Mouse (Mus musculus) liver, embryonic 14.5 days (tissue): ENCODE results near the gene Dpysl5.

ENCODE experiments used
- CTCF ChIP-seq: IDR thresholded peaks from 2 replicates; pipeline ENCODE4 v1.5.1; 2016; ENCODE audit warnings: antibody characterized with exemption, low read depth, control low read depth
- EP300 ChIP-seq: IDR thresholded peaks from 2 replicates; pipeline ENCODE4 v1.6.1; 2016; ENCODE audit warnings: antibody characterized with exemption, low read depth

GRCm38 (mm10) chr5:30713299-30713675, 1.9 kb downstream of the Dpysl5 start:
- TF ChIP-seq EP300 (no peak), CTCF (no peak)
